Mouse (Mus musculus) effector memory CD4-positive, alpha-beta T cell, adult 7 months (primary cell): ENCODE results near the gene Itga9. TPM values are rescaled to one million over a fixed set of nuclear protein-coding genes. Genes with fewer than 3 reads are reported as not detected.

Experiments used
- polyA plus RNA-seq: library from polyadenylated mRNA; unstranded; fragments of 100-300 nt; shearing (Covaris generic); gene quantifications from one replicate; pipeline ENCODE4 v1.2.1, GENCODE M21; 2017

The Itga9 gene
- polyA plus RNA-seq: 1.6 TPM

DNA sequence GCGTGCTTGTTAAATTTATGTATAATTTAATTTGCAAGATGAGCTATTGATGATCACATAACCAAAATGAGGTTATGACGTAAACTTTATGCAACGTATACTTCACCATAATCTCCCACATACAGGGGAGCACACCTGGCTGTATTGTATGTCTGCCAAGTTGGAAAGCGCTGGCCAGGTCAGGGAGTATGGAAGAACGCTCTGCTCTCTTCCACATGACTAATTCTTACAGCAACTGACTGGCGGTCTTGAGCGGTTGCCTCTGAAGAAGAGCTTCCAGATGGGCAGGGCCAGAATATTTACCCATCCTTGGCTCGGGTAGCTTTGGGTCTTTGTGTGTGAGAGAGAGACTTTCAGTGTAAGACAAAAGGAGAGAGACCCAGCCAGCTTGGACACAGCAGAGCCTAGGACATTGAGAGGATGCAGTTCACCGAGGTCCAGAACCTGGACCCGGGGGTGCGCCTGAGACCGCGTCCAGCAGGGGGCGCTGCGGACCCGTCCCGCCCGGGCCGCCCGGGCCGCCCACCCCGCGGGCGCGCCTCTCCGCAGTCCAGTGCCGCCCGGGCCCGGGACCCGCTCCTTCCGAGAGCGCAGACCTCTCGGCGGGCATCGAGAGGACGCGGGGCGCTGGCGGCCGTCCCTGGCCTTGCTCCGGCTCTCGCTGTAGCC lies at the start of gene Itga9:
TSS of gene Itga9 (plus strand) at position 543 of the 669 bp plus-strand sequence.

DNA sequence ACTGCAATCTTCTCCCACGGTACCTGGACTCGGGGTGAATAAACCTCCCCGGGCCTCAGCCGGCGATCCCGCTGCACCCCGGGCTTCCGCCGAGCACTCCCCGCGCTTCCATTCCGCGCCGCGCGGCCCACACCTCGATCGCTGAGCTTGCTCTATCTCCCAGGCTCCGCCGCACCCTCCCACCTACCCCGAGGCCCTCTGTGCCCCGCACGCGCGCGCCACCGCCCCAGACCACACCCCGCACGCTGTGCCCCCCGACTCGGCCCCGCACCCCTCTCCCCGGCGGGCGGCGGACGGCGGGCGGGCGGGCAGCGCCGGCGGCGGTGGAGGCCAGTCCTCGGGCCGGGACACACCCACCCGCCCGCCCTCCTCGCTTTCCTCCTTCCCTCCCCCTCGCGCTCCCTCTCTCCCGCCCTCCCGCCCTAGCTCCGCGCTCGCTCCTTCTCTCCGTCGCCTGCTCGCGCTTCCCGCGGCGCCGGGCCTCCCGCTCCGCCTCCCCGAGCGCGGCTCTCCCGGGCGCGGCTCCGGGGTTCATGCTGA lies 319.7 kb downstream of the Itga9 start, which contains the start of gene Ctdspl:
TSS of gene Ctdspl (plus strand) at position 343 of the 540 bp plus-strand sequence.

Other genes starting within 250 kb of the Itga9 start
- gene Eomes, start 128.5 kb upstream of the Itga9 start, polyA plus RNA-seq: 4.6 TPM
- 87.1 TPM for gene Golga4, start 100.4 kb upstream of the Itga9 start, polyA plus RNA-seq